Mouse (Mus musculus): ENCODE data around the gene Tcte1. TPM values are rescaled to one million over a fixed set of nuclear protein-coding genes. Genes with fewer than 3 reads are reported as not detected.
A peak's percentile ranks its signal among the peaks of the same experiment; 100 is the strongest.

Gene Tcte1
- total RNA-seq, 2 experiments from 2014 or later: not detected

DNA sequence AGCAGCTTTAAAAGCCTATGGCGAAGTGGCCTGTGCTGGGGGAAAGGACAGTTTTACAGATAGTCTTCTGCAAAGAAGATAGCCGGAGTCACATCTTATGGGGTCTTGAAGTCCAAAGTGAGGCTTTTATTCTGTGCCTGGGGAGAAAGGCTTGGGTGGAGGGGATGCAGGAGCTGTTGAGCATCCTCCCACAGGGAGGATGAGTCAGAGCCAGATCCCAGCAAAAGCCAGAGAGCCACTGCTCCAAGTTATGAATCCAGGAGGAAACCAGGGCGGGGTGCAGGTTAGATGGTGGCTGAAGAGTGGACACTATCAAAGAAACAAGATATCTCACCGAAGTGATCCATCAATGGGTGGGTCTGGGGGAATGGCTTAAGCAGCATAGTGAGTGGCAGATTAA is 11.5 kb upstream of the Tcte1 start:
- DNase-seq (ENCODE audit: low spot score in 2 of 2): no peak

DNA sequence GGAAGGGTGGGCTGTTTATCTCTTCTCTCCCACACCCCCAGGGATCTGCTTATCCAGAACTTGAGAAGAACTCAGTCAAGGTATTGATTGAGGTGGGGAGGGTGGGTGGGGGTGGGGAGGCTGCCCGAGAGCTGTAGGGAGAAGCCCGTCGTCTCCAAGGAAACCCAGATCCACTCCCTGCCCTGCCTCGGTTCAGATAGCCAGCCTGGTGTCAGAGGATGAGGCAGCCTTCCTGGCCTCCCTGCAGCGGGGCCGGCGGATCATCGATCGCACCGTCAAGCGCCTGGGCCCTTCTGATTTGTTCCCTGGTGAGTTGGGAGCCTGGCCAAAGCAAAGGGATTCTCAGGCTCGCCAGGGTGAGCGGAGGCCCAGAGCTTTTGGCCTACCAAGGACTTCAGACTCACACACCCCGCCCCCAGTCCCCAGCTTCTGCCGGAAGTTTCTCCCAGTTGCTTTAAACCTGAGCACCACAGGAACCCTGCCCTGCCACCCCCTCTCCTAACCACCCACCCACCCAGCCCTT is 8.0 kb upstream of the Tcte1 start:
- no peak for DNase-seq (ENCODE audit: low spot score in 2 of 2)

DNA sequence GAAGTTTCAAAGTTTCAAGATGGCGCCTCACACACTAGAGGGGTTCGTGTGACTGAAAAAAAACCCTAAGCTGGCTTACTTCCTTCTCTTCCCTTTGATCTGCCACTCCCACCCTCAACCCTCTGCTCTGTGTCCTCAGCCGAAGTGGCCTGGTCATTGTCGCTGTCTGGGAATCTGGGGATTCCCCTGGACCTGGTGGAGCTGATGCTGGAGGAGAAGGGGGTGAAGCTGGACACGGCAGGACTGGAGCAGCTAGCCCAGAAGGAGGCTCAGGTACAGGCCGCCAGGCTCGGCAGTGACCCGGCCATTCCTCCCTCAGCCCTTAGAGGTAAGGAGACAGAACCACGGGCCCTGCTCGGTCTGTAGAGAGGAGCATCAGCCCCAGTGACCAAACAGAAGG is 7.4 kb upstream of the Tcte1 start:
- DNase-seq (ENCODE audit: low spot score in 2 of 2): no peak

DNA sequence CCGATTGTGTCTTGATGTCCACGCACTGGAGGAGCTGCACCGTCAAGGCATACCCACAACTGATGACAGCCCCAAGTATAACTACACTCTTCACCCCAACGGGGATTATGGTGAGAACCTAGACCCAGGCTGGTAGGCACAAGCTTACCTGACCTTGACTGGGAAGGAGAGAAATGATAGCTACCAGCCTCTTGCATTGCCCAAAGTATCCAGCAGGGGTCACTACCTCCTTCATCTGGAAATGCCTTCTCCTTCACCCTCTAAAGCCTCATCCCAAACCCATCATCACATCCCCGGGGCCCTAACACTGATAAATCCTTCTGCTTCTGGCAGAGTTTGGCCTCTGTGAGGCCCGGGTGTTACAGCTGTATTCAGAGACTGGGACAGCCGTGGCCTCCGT is 6.7 kb upstream of the Tcte1 start:
- peak; percentile 70 to 75 for DNase-seq (ENCODE audit: low spot score in 2 of 2)

DNA sequence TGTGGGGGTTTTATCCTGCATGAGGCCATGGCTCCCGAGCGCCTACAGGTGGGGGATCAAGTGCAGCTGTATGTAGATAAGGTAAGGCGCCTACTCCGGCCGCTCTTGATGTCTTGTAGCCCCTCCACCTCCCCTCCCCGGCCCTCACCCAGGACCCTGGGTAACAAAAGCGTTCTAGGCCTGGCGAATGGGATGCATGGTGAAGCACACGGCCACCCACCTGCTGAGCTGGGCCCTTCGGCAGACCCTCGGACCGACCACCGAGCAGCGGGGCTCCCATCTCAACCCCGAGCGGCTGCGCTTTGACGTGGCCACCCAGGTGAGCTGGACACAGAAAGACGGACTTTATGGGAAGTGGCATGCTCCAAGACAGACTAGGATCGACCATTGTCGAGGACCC is 6.1 kb upstream of the Tcte1 start:
- no peak for DNase-seq (ENCODE audit: low spot score in 2 of 2)

DNA sequence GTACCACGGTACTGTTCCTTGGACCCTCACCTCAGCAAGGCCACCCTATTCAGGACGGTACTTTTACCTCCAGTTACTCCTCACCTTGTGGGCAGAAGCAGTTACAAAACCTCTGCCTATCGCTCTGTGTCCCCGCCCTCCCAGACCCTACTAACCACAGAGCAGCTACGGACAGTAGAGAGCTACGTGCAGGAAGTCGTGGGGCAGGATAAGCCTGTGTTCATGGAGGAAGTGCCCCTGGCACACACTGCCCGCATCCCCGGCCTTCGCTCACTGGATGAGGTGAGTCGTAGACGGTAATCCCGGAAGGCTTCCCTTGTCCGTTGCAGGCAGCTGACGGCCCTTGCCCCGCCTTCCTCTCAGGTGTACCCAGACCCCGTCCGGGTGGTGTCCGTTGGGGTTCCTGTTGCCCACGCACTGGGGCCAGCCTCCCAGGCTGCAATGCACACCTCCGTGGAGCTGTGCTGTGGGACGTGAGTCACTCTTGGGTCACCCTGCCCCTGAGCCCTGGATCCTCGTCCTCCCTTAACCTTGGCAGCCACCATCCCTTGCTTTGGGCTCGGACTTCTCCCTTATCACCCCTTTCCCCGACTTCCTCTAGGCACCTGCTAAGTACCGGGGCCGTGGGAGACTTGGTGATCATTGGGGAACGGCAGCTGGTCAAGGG is 5.6 kb upstream of the Tcte1 start:
- DNase-seq (ENCODE audit: low spot score in 2 of 2): no peak

DNA sequence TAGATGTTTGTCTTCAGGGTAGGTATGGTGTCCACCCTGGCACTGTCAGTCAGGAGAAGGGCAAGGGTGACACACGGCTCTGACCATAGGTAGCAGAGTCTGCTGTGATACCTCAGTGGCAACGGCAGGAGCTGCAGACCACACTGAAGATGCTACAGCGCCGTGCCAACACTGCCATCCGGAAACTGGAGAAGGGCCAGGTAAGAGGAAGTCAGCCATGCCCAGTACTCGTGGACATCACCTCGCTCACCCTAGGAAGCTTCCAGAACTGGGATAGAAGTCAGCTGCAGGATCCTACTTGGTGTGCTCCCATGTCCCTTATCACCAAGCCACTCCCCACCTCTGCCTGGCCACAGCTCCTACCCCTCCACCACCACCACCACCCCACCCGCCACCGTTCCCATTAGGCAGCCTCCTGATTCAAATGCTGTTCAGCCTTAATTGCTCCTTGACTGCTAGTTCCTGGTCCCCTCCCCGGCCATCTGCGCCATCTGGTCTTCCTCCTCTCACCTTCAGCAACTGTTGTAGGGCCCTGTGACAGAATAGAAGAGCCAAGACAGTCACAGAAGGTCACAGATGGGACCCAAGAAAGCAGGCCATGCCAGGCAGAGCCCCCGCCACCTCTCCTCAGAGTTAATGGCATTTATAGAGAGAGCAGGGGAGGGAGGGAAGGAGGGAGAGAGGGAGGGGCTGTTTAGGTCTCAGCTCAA is 4.3 kb upstream of the Tcte1 start:
- DNase-seq (ENCODE audit: low spot score in 2 of 2): no peak

DNA sequence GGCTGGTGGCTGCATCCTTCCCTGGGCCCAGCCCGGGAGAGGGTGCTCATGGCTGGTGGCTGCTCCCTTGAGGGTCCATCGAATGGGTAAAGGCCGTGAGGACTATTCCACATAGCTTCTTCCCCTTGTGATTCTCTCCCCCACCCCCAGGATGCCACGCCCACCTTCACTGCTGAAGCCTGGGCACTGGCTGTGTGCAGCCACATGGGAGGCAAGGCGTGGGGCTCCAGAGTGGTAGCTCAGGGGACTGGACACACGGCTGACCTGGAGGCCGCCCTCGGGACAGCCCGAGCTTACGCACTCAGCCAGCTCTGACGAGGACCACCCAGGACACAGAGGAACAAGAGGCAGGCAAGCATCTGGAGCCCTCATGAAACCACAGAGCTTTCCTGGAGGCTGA is 3.1 kb upstream of the Tcte1 start:
- no peak for DNase-seq (ENCODE audit: low spot score in 2 of 2)

DNA sequence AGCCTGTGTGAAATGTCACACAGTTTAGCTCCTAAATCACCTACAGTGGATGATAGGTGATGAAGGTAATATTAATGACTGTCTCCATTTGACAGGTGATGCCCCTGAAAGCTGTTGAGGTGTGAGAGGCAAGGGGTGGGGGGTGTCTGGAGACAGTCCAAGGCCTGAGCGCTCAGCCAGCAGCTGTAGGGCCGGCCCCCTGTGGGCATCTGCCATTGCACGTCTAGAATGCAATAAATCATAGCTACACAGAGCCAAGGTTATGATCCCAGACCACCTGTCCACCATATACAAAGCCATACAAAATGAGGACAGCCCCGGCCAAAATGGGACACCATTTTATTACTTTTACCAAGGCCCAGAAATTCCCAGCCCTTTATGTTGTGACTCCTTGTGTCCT is 1.7 kb downstream of the Tcte1 start:
- DNase-seq (ENCODE audit: low spot score in 2 of 2): no peak

DNA sequence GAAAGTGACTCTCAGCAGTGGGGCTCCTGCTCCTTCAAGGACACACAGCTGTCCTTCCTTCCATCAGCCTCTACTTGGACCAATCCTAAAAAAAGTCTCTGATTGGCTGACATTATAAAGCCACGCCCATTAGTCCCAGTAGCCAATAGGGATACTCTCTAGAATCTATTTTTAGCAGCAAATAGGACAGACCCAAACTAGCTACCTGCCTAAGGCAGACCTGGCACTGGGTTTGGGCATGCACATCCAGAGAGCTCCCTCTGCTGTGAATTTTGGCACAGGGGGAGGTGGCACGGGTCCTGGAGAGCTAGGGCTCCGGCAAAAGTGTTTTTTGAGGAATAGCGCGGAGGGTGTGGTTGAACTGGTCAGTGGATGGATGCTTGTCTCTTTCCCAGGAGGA is 3.3 kb downstream of the Tcte1 start:
- no peak for DNase-seq (ENCODE audit: low spot score in 2 of 2)

DNA sequence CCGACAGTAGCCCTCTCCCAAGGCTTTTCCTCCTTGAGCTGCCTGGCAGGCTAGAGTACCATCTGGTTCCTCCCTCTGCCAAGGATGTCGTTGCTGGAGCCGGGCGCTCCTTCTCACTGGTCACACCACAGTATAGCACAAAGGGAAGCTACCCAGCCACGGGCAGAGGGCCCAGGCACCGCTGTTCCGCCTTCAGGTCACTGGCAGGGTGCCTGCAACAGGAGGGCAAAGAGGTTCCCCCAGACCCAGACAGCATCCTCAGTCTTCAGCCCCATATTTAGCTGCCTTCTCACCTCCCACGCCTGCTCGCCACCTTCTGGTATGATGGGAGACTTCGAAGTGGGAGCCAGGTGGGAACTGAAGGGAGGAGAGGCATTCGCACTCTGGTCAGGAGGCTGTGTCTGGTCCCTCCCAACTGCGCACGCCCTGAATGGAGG is 7.1 kb downstream of the Tcte1 start:
- DNase-seq (ENCODE audit: low spot score in 2 of 2): no peak

DNA sequence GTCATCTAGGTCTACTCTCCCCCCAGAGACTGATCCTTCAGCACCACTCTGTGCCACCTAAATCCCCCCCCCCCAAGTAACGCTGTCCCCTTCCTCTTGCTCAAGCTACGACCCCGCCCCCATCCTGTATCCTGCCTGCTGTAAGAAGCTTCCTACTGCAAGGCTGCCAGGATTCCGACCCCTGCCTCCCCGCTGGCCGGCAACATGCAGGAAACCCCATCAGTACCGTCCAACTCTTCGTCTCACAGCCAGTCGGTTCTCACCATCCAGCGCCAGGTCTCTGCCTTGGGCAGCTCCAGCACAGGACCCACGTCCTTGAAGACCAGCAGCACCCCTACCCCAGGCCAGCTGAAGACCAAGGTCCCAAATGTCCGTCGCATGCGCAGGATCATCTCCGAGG is 9.7 kb downstream of the Tcte1 start:
- no peak for DNase-seq (ENCODE audit: low spot score in 2 of 2)

DNA sequence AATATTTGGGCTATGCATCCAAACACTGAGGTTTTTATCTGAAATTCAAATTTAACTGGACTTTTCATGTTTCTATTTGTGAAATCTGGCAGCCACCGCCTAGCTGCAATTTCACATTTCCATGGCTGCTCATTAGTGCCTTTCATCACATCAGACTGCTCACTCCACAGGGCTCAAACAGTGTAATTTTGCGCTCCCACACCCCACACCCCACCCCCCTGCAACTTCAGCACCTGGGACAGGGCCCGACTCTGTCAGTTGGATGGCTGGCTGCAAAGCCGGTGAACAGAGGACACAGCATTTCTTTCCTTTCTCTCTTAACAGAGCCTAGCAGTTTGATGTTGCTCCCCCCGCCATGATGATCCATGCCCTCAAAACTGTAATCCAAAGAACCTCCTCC is 13.0 kb downstream of the Tcte1 start:
- DNase-seq (ENCODE audit: low spot score in 2 of 2): no peak

DNA sequence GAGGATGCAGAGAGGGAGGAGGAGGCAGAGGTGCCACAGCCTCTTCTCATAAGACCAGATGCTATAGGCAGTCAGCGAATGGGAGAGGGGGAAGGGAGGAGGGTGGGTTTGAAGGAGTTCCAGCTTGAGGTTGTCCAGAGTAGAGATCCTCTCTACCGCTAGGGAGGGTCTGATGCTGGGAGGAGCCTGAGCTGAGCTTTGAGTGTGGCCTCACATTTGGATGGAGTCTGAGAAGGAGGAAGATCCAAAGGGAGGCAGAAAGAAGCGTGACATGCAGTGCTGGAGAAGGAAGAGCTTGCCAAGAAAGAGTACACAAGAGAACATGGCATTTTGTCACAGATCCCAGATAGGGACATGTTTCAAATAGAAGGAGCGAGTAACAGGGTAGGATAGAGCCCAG is 15.2 kb downstream of the Tcte1 start:
- no peak for DNase-seq (ENCODE audit: low spot score in 2 of 2)

DNA sequence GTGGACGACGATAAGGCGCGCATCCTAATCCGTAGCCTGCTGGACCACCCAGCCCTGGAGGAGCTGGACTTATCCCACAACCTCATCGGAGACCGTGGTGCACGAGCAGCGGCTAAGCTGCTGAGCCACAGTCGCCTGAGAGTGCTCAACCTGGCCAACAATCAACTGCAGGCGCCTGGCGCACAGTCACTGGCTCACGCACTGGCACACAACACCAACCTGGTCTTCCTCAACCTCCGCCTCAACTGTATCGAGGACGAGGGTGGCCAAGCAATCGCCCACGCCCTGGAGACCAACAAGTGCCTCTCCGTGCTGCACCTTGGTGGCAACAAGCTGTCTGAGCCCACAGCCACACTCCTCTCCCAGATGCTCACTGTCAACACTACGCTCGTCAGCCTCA is 16.4 kb downstream of the Tcte1 start:
- no peak for DNase-seq (ENCODE audit: low spot score in 2 of 2)

DNA sequence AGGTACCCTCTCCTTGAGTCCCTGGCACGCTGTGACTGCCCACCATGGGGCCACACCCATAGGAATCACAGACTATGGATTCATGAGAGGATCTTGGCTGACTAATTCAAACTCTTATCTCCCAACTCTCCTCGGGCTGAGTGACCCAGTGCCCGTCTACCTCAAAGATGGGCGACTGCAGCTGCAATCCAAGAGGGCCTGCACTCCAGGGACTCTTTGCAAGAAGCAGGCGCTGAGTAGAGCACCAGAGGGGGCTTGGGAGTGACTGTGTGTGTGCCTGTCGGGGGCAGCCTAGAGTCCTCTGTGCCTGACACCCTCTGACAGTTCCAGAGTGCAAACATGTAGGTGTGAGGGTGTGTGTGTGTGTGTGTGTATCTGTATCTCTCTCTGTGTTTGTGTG is 18.9 kb downstream of the Tcte1 start:
- DNase-seq (ENCODE audit: low spot score in 2 of 2): no peak

DNA sequence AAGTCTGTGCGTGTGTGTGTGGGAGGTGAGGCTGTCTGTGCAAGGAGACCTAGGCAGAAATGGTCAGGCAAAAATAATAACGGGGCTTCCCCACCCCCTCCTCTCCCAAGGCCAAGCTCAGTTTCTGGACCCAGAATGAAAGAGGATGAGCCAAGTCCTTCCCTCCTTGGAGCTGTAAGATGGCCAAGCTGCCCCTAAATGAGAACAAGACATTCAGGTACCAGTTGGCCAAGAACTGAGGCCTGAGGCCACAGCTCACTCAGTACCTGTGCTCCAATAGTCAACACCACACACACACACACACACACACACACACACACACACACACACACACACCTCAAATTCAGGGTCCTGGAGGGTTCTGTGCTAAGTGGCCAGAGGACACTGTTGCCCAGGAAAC is 19.5 kb downstream of the Tcte1 start:
- DNase-seq (ENCODE audit: low spot score in 2 of 2): no peak

DNA sequence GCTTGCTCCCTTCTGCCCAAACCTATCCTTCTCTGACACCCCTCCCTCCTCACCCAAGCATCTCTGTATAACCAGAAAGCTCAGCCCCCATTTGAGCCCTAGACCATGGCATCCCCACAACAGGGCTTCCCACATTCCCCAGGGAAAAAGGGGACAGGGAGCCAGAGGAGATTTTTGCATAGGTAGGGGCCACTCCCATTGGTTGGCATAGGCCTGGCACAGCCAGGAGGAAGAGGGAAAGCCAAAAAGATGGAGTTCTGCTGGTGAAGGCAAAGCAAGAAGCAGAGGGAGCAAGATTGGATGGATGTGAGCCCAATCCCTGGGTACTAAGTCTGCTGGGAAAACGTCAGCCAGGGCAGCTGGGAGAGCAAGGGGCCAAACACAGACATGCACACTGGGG is 19.9 kb downstream of the Tcte1 start:
- DNase-seq (ENCODE audit: low spot score in 2 of 2): no peak

DNA sequence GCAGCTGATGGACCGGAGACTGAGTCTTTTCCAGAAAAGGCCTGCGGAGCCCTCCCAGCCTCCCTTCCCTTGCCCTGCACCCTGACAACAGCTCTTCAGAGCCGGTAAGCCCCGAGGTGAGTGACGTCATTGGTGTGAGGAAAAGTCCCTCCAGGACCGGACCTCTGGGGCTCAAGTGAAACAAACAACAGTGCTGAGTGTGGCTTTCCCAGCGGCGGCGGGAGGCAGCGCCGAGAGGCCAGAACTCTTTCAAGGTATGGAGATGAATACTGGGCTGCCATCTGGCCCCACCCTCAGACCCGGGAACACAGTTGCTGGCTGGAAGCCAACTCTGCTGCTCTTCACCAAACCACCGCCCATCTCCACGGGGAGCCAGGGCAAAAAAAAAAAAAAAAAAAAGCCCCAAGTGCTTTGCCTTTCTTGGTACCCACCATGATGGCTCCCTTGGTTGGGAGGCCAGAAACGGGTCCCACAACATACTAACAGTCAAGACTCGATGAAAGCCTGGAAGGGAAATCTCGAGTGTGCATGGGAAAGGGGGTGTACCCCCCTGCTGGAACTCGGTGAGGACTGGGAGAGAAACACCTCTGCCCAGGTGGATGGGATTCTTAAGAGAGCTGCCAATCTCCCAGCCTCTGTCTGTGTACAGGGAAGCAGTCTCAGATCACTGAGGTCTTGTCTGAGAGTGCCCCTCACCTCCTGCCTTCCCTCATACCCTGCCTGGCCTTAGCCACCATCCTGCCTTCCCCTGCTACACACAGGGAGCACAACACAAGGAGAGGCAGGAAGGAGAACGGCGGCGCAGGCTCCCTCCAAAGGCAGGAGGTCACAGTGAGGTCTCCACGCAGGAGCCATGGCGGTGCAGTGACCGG is 21.0 kb downstream of the Tcte1 start:
- no peak for DNase-seq (ENCODE audit: low spot score in 2 of 2)

DNA sequence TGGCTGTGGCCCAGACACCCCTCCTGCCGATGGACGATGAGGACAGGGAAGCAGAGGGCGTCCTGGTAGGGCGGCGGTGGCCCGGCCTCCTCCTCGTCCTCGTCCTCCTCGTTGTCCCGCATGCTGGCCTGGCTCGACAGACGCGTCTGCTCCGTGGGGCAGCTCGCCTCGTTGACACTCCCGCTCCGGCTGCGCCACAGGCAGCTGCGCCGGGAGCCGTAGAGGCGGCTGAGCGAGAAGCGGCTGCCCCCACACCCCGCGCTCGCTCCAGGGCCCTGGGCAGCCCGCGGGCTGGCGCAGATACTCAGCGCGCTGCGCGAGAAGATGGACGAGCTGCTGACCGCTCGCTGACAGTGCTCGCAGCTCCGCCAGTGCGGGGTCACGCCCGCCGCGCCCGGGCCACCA is 21.6 kb downstream of the Tcte1 start:
- DNase-seq (ENCODE audit: low spot score in 2 of 2): no peak

DNA sequence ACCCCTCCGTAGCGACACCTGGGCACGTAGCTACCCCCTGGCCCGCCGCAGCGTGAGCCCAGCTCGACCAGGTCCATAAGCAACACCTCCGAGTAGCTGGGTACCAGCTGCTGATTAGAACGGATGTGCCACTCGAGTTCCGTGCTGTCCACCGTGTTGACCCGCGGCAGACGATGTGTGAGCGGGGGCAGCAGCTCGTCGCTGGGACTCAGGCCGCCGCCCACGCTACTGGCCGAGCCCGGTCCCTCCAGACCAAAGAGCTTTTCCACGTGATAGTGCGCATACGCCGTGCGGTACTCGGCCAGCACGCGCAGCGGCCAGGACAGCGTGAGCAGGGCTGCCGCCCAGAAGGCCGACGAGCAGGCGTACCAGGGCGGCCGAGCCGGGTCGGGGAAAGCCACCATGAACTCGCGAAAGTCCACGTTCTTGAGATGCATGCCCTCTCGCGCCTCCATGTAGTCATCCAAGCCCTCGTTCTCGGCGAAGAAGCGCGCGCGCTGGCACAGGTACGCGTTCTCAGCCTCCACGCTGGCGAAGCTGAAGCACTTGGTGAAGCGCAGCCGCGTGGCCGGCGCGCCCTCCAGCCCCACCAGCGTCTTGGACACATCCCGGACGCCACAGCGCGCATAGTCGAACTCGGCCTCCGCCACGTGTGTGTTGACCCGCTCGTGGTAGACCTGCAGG is 22.2 kb downstream of the Tcte1 start:
- DNase-seq (ENCODE audit: low spot score in 2 of 2): no peak
